Mouse (Mus musculus) G1E (cell line): ENCODE measurements around the gene Zfp708. TPM values are rescaled to one million over a fixed set of nuclear protein-coding genes. Genes with fewer than 3 reads are reported as not detected.

Experiments used
- ATAC-seq: 2 replicates; pipeline ENCODE4 v1.8.0; 2016; ENCODE audit warnings: mild to moderate bottlenecking; ENCODE audit not compliant: insufficient number of reproducible peaks, poor library complexity, low FRiP score, severe bottlenecking; ENCODE audit errors: extremely low read depth
- DNase-seq: peaks from one replicate; pipeline ENCODE4 v3.0.0; 2012; ENCODE audit warnings: low spot score
- H3K27me3 ChIP-seq: 2 replicates; pipeline ENCODE4 v1.6.1; 2012; ENCODE audit warnings: mild to moderate bottlenecking, low read length, inconsistent platforms; ENCODE audit not compliant: insufficient read depth
- H3K36me3 ChIP-seq: replicated peaks from 2 replicates; pipeline ENCODE3; 2012; ENCODE audit warnings: mild to moderate bottlenecking, inconsistent platforms
- H3K4me1 ChIP-seq: 2 replicates; pipeline ENCODE4 v1.6.1; 2012; ENCODE audit warnings: low read depth, low read length, inconsistent platforms, mixed read lengths; ENCODE audit not compliant: insufficient read depth
- H3K4me3 ChIP-seq: 2 replicates; pipeline ENCODE4 v1.5.1; 2012; ENCODE audit warnings: low read depth, mild to moderate bottlenecking, inconsistent platforms, low read length, moderate library complexity, mixed read lengths
- H3K9me3 ChIP-seq: replicated peaks from 2 replicates; pipeline ENCODE4 v1.6.1; 2012; ENCODE audit warnings: inconsistent platforms
- CTCF ChIP-seq: IDR thresholded peaks from 2 replicates; pipeline ENCODE4 v1.5.1; 2012; ENCODE audit warnings: low read depth, low read length, inconsistent platforms, mixed read lengths
- GATA1 ChIP-seq: IDR thresholded peaks from 2 replicates; pipeline ENCODE4 v1.6.1; 2012; ENCODE audit warnings: borderline replicate concordance, low read length, inconsistent platforms, mixed read lengths
- GATA2 ChIP-seq: IDR thresholded peaks from 2 replicates; pipeline ENCODE4 v1.6.1; 2012; ENCODE audit warnings: low read depth, low read length, inconsistent platforms, borderline replicate concordance
- POLR2AphosphoS5 ChIP-seq: IDR thresholded peaks from 2 replicates; pipeline ENCODE4 v1.6.1; 2012; ENCODE audit warnings: low read depth, low read length, inconsistent platforms; ENCODE audit not compliant: insufficient replicate concordance
- TAL1 ChIP-seq: conservative IDR thresholded peaks from 2 replicates; pipeline ENCODE4 v1.6.1; 2012; ENCODE audit warnings: low read depth, low read length, inconsistent platforms, mixed read lengths
- polyA plus RNA-seq: library from polyadenylated mRNA; stranded (reverse); fragments of >175 nt; gene quantifications from 2 replicates; pipeline ENCODE4 v1.2.3, GENCODE M21; 2012
- total RNA-seq, 2 experiments: library from RNA; stranded (forward) in 1 of 2; stranded (reverse) in 1 of 2; fragments of 200-1000 nt in 1 of 2; fragments of >200 nt in 1 of 2; fragmentation: Nextera tagmentation in 1 of 2; gene quantifications; 2 replicates each; pipeline ENCODE4 v1.2.3; 2014 to 2017

Gene Zfp708
- total and polyA plus RNA-seq, 3 experiments, result 0.12 to 4.6 TPM; not detected in 1

- TF ChIP-seq TAL1 (no peak), CTCF (no peak), GATA2 (no peak), GATA1 (no peak), POLR2AphosphoS5 (no peak)
- peak; percentile 93 for ATAC-seq
These were observed 16.5 kb downstream of the Zfp708 start for GRCm38 (mm10) chr13:67081142-67081713.

GRCm38 (mm10) chr13:67077244-67077643 is 20.5 kb downstream of the Zfp708 start:
- TF ChIP-seq CTCF, result no peak
- TF ChIP-seq POLR2AphosphoS5, result no peak
- no peak for TF ChIP-seq GATA2
- TF ChIP-seq GATA1, result no peak
- no peak for TF ChIP-seq TAL1
- ATAC-seq, result no peak

More at GRCm38 (mm10) chr13:67081142-67081713, 16.5 kb downstream of the Zfp708 start:
- no peaks in the 10 kb centered on the region for H3K27me3 ChIP-seq
- H3K36me3 ChIP-seq, result peaks cover 8% of the 10 kb centered on the region
- H3K4me3 ChIP-seq, result peak overlapping the region; percentile 77
- DNase-seq, result peak; percentile 55
- H3K9me3 ChIP-seq, result no peaks in the 10 kb centered on the region
- H3K4me1 ChIP-seq, result peaks cover 17% of the 10 kb centered on the region

GRCm38 (mm10) chr13:67072786-67073185 is 25.0 kb downstream of the Zfp708 start:
- ATAC-seq (no peak), DNase-seq (no peak)
- Histone ChIP-seq H3K4me1 (no peaks in the 10 kb centered on the region), H3K36me3 (peaks cover 36% of the 10 kb centered on the region), H3K27me3 (no peaks in the 10 kb centered on the region), H3K4me3 (no peak overlapping the region), H3K9me3 (peaks cover 21% of the 10 kb centered on the region)
- TF ChIP-seq POLR2AphosphoS5, result no peak
- no peak for TF ChIP-seq GATA2
- TF ChIP-seq TAL1, result no peak
- no peak for TF ChIP-seq GATA1
- no peak for TF ChIP-seq CTCF

More at GRCm38 (mm10) chr13:67077244-67077643, 20.5 kb downstream of the Zfp708 start:
- Histone ChIP-seq H3K36me3 (peaks cover 26% of the 10 kb centered on the region), H3K27me3 (no peaks in the 10 kb centered on the region), H3K4me3 (no peak overlapping the region), H3K9me3 (peaks cover 9% of the 10 kb centered on the region), H3K4me1 (peaks cover 15% of the 10 kb centered on the region)
- no peak for DNase-seq

GRCm38 (mm10) chr13:67065386-67065785 is 32.4 kb downstream of the Zfp708 start:
- no peak for TF ChIP-seq GATA2
- no peak for TF ChIP-seq TAL1
- no peak for TF ChIP-seq CTCF
- TF ChIP-seq GATA1, result no peak
- TF ChIP-seq POLR2AphosphoS5, result no peak
- peaks cover 4% of the 10 kb centered on the region for H3K36me3 ChIP-seq
- H3K4me1 ChIP-seq, result peaks cover 3% of the 10 kb centered on the region
- no peaks in the 10 kb centered on the region for H3K27me3 ChIP-seq
- DNase-seq, result no peak
- no peak for ATAC-seq
- peaks cover 8% of the 10 kb centered on the region for H3K9me3 ChIP-seq
- no peak overlapping the region for H3K4me3 ChIP-seq

- H3K36me3 ChIP-seq, result peaks cover 2% of the 10 kb centered on the region
- peaks cover 2% of the 10 kb centered on the region; the same call in 1 of the 2 replicates for H3K9me3 ChIP-seq
- no peak overlapping the region for H3K4me3 ChIP-seq
- ATAC-seq (no peak), DNase-seq (no peak)
- H3K27me3 ChIP-seq, result no peaks in the 10 kb centered on the region
- no peak for TF ChIP-seq GATA2
- TF ChIP-seq CTCF, result no peak
- no peak for TF ChIP-seq POLR2AphosphoS5
- TF ChIP-seq GATA1, result no peak
- no peak for TF ChIP-seq TAL1
- peaks cover 8% of the 10 kb centered on the region for H3K4me1 ChIP-seq
These were observed 35.3 kb downstream of the Zfp708 start for GRCm38 (mm10) chr13:67062427-67062826.

- Histone ChIP-seq H3K4me3 (peak within 1 kb of the TSS; percentile 85), H3K4me1 (peaks cover 8% of the 10 kb centered on the region), H3K36me3 (peaks cover 2% of the 10 kb centered on the region), H3K9me3 (peaks cover 2% of the 10 kb centered on the region; the same call in 1 of the 2 replicates), H3K27me3 (no peaks in the 10 kb centered on the region)
- TF ChIP-seq POLR2AphosphoS5, result no peak
- TF ChIP-seq GATA1, result no peak
- TF ChIP-seq GATA2, result no peak
- no peak for TF ChIP-seq CTCF
- TF ChIP-seq TAL1, result no peak
- peak; percentile 94 for ATAC-seq
- peak; percentile 65 for DNase-seq
These were observed 36.9 kb downstream of the Zfp708 start, which contains the start of gene Zfp712 for GRCm38 (mm10) chr13:67060786-67061358. Zfp712 (minus strand) TSS chr13:67061170.
